Mouse (Mus musculus) ovary, adult 18-20 months (tissue): ENCODE results near the gene Prkca.

Experiments
- DNase-seq: peaks from one replicate; pipeline ENCODE4 v3.0.0; 2022; ENCODE audit warnings: low spot score, mixed read lengths

Prkca gene

DNA sequence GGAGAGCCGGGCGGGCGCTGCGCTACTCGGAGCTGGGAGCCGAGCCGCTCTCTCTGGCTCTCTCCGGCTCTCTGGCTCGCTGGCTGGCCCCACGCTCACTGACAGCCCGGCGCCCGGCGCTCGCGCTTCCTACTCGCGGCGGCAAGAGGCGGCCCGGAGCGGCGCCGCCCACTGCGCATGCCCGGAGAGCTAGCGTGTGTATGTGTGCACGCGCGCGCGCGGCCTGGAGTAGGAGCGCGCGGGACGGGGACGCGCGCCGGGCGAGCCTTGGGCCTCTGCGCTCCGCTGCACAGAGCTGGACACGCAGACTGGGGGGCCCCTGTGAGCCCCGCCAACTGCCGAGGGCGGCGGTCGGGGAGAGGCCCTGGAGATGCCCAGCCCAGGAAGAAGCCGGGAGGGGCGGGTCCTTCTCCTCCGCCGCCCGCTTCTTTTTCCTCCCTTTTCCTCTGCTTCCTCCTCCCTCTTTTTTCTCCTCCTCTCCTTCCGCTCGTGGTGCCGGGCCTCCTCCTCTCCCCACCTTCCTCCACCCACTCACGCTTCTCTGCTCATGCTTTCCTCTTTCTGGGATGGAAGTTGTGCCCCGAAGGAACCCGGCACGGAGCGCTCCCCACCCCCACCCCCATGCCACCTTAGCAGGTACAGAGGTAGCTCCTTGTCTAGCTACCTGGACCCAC lies at the start of gene Prkca:
Prkca (minus strand) TSS at position 140 of the 674 bp plus-strand sequence.
- peak; percentile 85 for DNase-seq

DNA sequence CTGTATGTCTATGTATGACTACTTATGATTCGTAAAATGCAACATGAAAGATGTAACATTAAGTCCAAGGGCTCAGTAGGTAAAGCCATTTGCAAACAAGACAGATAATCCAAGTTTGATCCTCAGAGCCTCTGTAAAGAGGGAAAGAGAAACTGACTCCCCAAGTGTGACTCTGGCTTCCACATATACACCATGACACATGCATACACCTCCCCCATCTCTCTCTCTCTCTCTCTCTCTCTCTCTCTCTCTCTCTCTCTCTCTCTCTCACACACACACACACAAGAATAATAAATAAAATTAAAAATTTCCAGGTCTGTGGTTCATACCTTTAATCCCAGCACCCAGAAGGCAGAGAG lies 41.9 kb upstream of the Prkca start:
- no peak for DNase-seq

DNA sequence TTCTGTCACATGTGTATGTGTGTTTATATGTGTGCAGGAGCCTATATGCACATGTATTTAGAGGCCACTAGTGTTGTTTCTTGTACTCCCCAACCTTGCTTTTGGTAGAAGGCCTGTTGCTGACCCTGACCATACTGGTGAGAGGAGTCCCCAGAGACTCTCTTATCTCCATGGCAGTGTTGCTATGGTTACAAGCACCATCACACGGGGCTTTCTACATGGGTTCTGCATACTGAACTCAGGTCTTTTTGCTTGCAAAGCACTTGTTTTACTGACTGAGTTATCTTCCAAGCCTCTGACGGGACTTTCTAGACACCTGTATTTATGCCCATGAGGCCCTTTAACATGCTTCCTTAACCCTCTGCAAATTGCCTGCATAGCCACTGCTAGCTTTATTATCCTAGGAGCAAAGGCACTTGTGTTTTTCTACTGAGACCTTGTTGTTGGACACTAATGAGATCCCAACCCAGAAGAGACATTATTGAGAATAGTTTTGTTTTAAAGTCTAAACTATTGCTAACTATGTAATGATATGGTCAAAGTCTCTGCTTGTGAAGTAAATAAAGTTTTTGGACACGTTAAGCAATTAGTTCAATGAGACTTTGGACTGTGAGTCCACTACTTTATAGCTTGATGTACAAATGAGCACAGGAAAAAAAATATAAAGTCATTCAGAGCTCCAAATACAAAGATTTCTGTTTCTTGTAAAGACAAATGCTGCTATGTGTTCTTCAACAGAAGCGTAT lies 41.4 kb upstream of the Prkca start:
- DNase-seq, result no peak

DNA sequence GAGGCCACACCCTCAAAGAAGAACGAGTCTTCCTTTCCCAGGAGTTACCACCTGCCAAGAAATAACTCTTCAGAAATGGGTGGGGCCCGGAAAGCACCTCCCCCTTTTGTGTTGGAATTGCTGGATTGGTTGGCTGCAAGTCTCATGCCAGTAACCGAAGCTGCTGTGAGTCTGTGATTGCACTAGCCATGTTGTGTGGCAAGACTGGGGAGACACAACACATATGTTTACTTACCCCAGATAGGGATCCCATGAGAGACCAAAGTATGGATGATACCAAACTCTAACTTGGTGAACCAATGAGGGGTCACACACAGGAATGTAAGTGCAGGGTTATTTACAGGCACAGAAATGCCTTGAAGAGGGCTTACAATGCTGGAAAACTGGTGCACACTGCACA lies 38.9 kb upstream of the Prkca start:
- DNase-seq, result no peak

DNA sequence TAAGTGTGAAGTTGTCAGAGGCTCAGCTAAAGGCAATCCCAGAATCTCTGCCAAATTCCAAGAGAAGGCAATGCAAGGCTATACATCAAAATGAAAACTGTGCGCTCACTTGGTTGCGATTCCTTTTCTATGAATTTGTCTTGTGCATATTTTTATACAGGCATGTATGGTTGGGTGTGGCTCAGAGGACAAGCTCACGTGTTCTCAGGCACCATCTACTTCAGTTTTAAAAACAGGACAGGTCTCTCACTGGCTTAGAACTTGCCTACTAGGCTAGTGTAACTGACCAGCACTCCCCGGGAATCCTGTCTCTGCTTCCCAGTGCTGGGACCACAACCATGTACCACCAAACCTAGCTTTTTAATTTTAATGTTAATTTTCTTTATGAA lies 34.6 kb upstream of the Prkca start:
- DNase-seq, result no peak

DNA sequence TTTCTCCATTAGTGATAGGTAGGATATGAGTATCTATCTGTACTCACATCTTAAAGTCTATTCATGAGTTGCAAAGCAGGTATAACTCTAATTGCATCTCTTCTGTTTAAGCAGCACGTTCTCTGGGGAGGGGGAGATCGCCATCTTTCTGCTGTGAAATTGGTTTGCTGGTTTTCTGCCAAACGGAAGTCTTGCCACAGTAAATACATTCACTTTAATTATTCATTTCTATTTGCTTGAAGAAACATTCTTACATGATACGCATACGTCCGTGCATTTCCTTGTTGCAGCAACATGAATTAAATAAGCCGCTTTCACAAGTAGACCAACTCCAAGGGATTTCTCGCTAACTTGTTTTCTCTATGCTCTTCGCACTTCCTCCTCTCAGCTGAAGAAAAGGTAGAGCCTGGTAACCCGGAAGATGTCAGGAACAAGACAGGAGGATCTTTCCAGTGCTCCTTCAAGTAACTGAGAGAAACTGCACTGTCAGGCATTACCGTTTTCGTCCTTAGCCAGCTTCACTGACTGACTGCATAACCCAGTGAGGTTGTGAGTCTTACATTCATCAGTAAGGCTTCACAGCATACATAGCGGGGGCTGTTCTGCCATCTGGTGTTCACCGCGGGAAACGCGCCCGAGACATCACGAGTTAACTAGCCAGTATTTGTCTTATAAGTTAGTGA lies 34.1 kb upstream of the Prkca start:
- peak; percentile 43 for DNase-seq

DNA sequence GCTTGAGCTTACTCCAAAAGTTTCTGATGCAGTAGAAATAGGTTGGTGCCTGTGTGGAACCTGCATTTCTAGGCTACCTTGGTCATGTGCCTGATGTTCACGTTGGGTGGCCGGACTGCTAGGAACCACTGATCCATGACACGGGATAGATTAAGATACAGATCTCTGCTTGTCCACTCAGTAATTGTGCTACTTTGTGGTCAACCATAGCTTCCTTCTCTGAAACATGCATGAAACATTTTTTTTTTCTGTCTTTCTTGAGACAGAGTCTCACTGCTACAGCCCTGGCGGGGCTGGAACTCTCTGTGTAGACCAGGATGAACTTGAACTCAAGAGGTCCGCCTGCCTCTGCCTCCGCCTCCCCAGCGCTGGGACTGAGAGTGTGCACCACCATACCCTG lies 33.1 kb upstream of the Prkca start:
- DNase-seq, result no peak

DNA sequence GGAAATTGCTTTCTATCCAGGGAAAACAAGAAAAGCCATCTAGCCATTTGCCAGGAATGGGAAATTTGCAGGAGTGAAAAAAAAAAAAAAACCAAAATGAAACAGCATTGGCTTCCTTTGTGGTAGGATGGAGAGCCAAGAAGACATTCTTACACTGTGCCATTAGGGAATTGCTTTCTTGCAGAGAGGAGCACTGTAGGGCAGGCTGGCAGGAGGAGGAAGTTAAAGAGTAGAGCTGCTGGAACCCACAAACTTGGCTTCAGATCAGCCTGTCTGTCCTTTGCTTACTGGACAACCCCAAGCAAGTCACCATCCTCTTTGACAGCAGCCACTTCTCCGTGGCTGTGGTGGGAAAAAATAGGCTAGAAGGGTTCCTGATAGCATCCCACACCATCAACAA lies 23.3 kb upstream of the Prkca start:
- no peak for DNase-seq

DNA sequence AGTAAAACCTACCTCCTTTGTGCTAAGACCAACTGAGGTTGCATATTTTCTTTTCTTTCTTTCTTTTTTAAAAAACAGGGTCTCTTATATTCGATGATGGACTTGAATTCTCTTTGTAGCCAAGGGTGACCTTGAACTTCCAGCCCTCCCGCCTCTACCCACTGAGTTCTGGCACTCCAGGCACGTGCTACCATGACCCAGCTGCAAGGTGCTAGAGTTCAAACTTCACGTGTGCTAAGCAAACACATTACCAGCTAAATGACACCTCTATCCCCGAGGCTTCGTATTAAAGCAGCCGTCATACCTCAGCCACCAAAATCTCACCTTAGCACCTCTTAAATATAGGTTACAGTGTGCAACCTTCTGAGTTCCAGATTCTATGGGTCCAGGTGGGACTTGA lies 21.9 kb upstream of the Prkca start:
- DNase-seq, result no peak

DNA sequence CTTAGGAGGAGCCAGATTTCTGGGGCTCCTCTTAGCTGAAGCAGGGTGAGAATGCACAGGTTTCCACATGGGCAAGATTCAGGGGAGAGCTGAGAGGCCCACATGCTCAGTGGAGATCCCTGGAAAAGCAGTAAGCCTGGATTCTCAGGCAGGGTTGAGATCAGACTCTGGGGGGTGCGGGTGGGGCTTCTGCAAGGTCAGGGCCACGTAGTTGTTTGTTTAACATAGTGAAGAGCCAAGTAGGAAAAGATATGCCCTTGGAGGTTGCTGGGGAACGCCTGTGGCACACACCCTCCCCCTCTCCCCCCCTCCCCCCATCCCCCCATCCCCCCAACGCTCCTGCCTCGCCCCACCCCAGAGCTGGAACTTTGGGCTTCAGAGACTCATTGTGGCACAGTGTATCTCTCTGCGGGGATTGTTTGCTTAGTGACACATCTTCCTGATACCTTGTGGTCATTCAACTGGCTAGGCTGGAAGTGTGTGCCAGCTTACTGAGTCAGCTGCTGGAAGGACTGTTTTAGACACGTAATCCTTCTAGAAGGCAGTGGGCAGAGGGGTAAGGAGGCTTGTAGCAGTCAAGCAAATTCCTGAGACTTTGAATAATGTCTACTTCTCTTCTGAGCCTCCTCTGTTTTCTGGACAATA lies 21.3 kb upstream of the Prkca start:
- DNase-seq, result peak; percentile 70

DNA sequence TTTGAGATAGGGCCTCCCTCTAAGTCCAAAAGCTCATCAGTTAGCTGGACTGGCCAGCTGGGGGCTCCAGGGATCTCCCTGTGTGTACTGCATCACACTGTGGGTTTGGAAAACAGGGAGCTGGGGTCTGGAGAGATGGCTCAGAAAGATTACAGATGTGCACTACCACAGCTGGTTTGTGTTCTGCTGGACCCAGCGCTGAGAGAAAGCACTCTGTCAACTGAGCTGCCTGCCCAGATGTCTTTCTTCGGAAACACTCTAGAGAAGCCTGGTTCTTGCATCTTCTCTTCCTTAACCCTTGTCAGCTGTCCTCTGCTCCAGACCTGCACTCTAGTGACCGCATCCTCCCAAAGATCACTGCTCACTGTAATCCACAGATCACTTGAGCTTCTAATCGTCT lies 20.3 kb upstream of the Prkca start:
- DNase-seq, result no peak

DNA sequence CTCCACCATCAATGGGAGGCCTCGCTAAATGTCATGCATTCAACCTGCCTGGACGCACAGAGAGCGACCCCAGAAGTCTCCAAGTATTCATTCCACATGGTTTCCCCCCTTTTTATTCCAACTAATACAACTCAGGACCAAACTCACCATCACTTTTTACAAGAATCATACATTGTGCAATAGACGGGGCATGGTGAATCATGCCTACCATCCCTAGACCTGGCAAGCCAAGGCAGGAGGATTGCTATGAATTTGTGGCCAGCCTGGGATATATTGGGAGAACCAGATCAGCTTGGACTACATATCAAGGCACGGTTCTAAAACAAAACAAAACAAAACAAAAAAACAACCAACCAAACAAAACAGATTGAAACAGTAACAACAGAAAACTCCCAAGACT lies 19.2 kb upstream of the Prkca start:
- DNase-seq, result no peak

DNA sequence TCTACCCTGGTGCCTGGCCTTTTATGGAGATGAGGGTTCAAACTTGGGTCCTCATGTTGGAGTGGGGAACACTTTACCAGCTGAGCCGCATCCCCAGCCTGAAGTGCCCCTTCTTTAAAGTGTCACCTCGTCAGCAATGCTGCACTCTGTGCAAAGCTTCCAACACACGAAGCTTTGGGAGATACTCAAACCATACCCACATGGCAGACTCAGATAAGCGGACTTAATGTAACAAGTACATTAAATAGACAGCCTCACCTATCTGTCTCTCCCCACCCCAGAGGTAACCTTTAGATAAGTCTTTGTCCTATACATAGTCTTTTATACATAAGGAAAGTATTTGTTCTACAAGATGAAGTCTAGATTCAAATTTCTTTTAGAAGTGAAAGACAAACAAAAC lies 17.3 kb upstream of the Prkca start:
- DNase-seq, result no peak

DNA sequence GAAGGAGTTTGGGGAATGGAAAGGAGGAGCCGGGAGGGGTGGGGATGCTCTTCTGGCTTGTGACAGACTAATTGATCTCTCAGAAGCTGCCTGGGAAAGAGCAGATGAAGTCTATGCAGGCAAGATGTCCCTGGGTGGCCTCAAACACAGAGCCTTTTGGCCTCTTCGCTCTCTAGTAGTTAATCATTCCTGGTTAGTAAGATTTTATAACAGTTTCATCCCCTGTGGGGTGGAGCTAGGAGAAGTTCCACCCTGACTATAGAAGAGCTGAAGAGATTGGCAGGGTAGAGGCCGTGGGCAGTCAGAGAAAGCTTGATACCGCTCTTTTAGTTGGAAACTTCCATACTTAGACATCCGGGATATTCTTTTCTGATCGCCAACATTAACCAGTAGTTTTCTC lies 15.2 kb upstream of the Prkca start:
- DNase-seq, result no peak

DNA sequence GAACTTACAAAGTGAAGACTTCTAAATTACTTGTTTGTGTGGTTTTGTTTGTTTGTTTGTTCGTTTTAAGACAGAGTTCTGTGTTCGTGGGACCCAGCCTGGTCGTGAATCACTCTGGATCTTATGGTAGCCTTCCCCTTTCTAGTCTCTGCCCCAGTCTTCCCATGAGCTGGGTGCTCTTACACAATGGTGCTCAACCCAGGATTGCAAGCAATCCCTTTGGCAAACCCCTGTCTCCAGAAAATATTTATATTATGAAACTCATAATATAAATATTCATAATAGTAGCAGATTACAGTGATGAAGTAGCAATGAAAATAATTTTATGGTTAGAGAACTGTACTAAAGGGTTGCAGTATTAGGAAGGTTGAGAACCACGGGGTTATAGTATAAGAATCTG lies 12.3 kb upstream of the Prkca start:
- no peak for DNase-seq

DNA sequence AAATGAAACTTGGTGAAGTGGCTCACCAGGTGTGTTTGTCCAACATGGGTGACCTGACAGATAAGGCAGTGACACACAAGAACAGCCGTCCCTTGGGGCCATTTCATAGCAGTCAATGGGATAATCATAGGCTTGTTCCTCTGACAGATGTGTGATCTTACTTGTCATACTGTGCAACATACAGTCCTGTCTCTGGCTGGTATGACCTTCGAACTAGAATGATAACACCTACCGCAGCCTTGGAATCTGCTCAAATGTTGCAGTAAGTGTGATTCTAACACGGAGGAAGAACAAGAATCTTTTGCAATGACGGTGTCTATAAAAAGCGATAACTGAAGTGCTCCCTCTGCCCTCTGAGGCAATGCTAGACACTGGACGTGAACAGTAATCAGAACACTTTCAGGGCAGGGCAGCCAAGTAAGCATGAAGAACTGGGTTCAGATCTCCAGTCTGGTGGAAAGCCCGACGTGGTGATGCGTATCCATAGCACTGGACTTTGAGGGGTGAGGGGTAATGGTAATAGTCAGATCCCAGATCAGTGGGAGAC lies 9.2 kb upstream of the Prkca start:
- DNase-seq, result no peak

DNA sequence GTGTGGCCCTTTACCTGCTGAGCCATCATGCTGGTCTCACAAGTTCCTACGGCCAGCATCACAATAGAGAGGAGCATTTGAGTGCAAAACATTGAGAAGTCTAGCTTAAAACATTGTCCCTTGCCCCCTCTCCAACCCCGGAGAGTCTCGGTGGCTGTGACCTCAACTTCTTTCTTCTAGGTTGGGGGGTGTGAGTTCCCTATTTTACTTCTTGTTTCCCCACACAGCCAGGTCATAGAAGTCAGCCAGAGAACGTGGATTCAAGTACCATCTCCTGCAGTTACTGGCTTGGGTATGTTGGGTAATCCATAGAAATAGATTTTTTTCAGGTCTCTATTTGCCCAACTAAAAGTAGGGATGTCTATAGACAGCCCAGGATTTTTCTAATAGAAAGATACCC lies 7.1 kb upstream of the Prkca start:
- DNase-seq, result no peak

DNA sequence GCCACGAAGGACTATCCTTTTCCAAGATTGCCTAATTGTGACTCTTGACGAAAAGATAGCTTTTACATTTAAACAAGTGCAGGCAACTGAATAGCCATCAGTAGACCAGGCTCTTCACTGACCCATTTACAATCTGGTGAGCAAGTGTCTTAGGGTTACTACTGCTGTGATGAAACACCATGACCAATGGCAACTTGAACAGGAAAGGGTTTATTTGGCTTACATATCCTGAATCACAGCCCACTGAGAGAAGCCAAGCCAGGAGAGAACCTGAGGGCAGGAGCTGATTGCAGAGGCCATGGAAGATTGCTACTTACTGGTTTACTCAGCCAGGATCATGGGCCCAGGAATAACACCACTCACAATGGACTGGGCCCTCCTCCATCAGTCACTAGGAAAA lies 1.6 kb upstream of the Prkca start:
- DNase-seq, result no peak

DNA sequence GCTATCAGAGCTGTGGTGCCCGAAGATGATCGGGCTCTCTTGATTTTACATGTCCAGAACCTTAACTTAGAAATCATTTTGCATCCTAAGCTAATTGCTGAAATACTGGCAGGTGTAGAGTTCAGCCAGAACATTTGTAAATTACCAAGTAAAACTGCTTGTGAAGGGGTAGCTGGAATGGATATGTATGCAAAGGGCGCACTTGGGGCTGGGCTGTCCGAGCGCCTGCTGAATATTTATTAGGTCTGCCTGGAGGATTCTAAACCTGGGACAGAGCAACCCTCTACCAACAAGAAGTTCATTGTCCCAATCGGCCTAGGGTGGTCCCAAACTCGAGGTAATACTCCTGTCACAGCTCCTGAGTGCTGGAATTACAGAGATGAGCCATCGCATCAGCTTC lies 1.0 kb upstream of the Prkca start:
- DNase-seq, result no peak

DNA sequence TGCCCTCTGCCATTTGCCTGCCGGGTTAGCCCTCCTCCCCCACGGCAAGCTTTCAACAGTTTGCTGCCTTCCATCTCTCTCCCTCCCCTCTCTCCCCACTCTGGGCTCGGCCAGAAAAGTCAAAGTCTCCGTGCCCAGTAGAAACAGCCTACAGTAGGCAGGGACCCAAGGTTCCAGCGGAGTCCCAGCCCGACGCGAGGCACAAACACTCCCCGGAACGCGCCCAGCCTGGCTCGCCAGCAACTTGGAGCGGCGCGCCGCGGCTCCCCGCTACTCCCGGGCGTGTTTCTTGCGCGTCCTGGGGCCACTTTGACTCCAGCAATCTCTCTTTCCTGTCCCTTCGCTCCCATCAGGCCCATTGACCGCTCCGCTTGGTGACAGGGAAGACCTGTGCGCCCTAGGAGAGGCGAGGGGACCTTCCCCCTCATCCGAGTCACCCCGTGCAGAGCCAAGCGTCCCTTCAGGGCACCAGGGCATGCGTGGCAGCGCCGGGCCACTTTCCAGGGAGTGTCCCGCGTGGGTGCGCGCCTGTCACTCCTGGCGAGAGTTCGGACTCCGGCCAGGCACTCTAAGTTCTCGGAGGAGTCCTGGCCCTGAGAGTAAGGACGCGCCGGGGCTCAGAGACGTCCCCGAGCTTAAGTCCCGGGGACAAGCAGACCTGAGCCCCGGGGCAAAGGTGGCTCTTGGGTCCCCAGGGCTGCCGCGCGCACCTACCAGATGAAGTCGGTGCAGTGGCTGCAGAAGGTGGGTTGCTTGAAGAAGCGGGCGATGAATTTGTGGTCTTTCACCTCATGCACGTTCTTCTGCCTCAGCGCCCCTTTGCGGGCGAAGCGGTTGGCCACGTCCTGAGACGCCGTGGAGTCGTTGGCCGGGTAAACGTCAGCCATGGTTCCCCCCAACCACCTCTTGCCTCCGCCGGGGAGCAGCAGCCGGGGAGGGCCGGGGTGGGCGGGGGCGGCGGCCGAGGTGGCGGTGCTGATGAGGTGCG lies 653 bp downstream of the Prkca start, which contains the start of gene Apoh:
Apoh (plus strand) TSS at position 574 of the 988 bp plus-strand sequence.
- peak; percentile 6 for DNase-seq

DNA sequence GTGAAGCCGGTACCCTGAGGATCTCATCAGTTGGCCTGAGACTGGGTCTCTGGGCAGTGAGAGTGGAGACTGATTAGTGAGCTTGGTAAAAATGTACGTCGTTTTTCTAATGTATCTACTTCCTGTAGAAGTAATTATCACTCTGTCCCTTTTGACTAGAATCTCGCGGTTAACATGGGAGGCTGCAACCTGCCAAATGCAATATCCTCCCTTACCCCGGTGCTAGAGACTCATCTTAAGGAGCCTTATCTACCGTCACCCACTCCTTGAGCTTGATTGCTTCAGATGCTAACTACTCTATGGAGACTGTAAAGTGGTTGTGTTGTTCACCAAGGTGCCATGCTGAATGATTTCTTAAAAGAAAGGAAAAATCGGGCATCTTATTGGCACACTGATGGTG lies 1.9 kb downstream of the Prkca start:
- no peak for DNase-seq
